Mouse (Mus musculus) myocyte (in vitro differentiated cells): ENCODE measurements around the gene Epha6.

Source experiments
- CEBPB ChIP-seq: IDR thresholded peaks from 2 replicates; pipeline ENCODE4 v1.6.1; 2011; ENCODE audit warnings: mild to moderate bottlenecking, moderate library complexity; ENCODE audit not compliant: poor library complexity, insufficient read depth, severe bottlenecking
- E2F4 ChIP-seq: IDR thresholded peaks from one replicate; pipeline ENCODE4 v1.6.1; 2011; ENCODE audit warnings: mild to moderate bottlenecking, control low read depth, moderate library complexity; ENCODE audit not compliant: insufficient read depth
- MAX ChIP-seq: IDR thresholded peaks from one replicate; pipeline ENCODE4 v1.6.1; 2011; ENCODE audit warnings: low read depth, mild to moderate bottlenecking, control low read depth
- MYOD1 ChIP-seq, 3 experiments: IDR thresholded peaks; one replicate each; pipeline ENCODE4 v1.6.1; 2011; ENCODE audit warnings: control low read depth in 2 of 3, low read depth in 2 of 3, mild to moderate bottlenecking in 2 of 3, moderate library complexity in 1 of 3; ENCODE audit not compliant: insufficient read length in 2 of 3, control insufficient read depth in 1 of 3
- MYOG ChIP-seq, 3 experiments: IDR thresholded peaks; one replicate each; pipeline ENCODE4 v1.6.1; 2011; ENCODE audit warnings: control low read depth in 2 of 3, low read depth in 2 of 3, mild to moderate bottlenecking in 2 of 3; ENCODE audit not compliant: insufficient read length in 2 of 3, control insufficient read depth in 1 of 3, insufficient read depth in 1 of 3
- POLR2A ChIP-seq: IDR thresholded peaks from one replicate; pipeline ENCODE4 v1.6.1; 2011; ENCODE audit warnings: low read depth, mild to moderate bottlenecking, control low read depth, moderate library complexity; ENCODE audit not compliant: insufficient read length
- POLR2AphosphoS2 ChIP-seq: IDR thresholded peaks from one replicate; pipeline ENCODE4 v1.6.1; 2011; ENCODE audit warnings: low read depth, control low read depth; ENCODE audit not compliant: insufficient read length
- REST ChIP-seq: IDR thresholded peaks from one replicate; pipeline ENCODE4 v1.6.1; 2011; ENCODE audit warnings: mild to moderate bottlenecking, control low read depth, moderate library complexity; ENCODE audit not compliant: insufficient read depth, insufficient read length
- SRF ChIP-seq: IDR thresholded peaks from one replicate; pipeline ENCODE4 v1.6.1; 2011; ENCODE audit warnings: low read depth; ENCODE audit not compliant: control insufficient read depth, insufficient read length
- TCF12 ChIP-seq: IDR thresholded peaks from one replicate; pipeline ENCODE4 v1.6.1; 2011; ENCODE audit warnings: mild to moderate bottlenecking, control low read depth; ENCODE audit not compliant: poor library complexity, insufficient read depth, severe bottlenecking
- TCF3 ChIP-seq: IDR thresholded peaks from one replicate; pipeline ENCODE4 v1.6.1; 2011; ENCODE audit warnings: low read depth, control low read depth; ENCODE audit not compliant: insufficient read length
- USF1 ChIP-seq: IDR thresholded peaks from one replicate; pipeline ENCODE4 v1.6.1; 2011; ENCODE audit warnings: low read depth, mild to moderate bottlenecking, control low read depth, moderate library complexity

- TF ChIP-seq POLR2A = no peak
- TF ChIP-seq MAX = no peak
- TF ChIP-seq REST = no peak
- TF ChIP-seq CEBPB = no peak
- TF ChIP-seq E2F4 = no peak
- TF ChIP-seq MYOD1 (IDR thresholded peaks at IDR 0.05; ENCODE audit: control insufficient read depth in 1 of 3, insufficient read length in 2 of 3, low read depth in 2 of 3) = no peak
- no peak for TF ChIP-seq SRF
- TF ChIP-seq POLR2AphosphoS2 = no peak
- TF ChIP-seq TCF12 = no peak
- no peak for TF ChIP-seq USF1
- no peak for TF ChIP-seq MYOG (IDR thresholded peaks at IDR 0.05; ENCODE audit: control insufficient read depth in 1 of 3, insufficient read depth in 1 of 3, insufficient read length in 2 of 3, low read depth in 2 of 3)
- TF ChIP-seq TCF3 = no peak
Measured at GRCm38 (mm10) chr16:60209151-60209550, 396.2 kb downstream of the Epha6 start.
